Mouse (Mus musculus): ENCODE measurements around the gene Stoml1. TPM values are rescaled to one million over a fixed set of nuclear protein-coding genes. Genes with fewer than 3 reads are reported as not detected.

Stoml1 gene
- total RNA-seq, 4 experiments from 2014 or later, result 19.9 to 32.9 (median 28.3) TPM

- no peak for DNase-seq
Measured at GRCm38 (mm10) chr9:58272855-58273254, 19.9 kb downstream of the Stoml1 start.

- DNase-seq, result no peak
Measured at GRCm38 (mm10) chr9:58274101-58274604, 21.2 kb downstream of the Stoml1 start.

- no peak for DNase-seq
Measured at GRCm38 (mm10) chr9:58274626-58275025, 21.7 kb downstream of the Stoml1 start.

GRCm38 (mm10) chr9:58275115-58275774 lies 22.3 kb downstream of the Stoml1 start:
- peak; percentile 31 for DNase-seq

GRCm38 (mm10) chr9:58275797-58276196 lies 22.8 kb downstream of the Stoml1 start:
- DNase-seq, result no peak

- no peak for DNase-seq
Measured at GRCm38 (mm10) chr9:58276346-58276745, 23.4 kb downstream of the Stoml1 start.

GRCm38 (mm10) chr9:58278313-58278712 lies 25.3 kb downstream of the Stoml1 start:
- DNase-seq, result no peak

GRCm38 (mm10) chr9:58278821-58279723 lies 26.1 kb downstream of the Stoml1 start:
- DNase-seq, result no peak

- DNase-seq, result no peak
Measured at GRCm38 (mm10) chr9:58279780-58280179, 26.8 kb downstream of the Stoml1 start.

- DNase-seq, result peak; percentile 49
Measured at GRCm38 (mm10) chr9:58280259-58281109, 27.5 kb downstream of the Stoml1 start.

- DNase-seq, result no peak
Measured at GRCm38 (mm10) chr9:58281597-58281996, 28.6 kb downstream of the Stoml1 start.

GRCm38 (mm10) chr9:58283431-58283830 lies 30.5 kb downstream of the Stoml1 start:
- no peak for DNase-seq

- DNase-seq, result no peak
Measured at GRCm38 (mm10) chr9:58289090-58289489, 36.1 kb downstream of the Stoml1 start.

GRCm38 (mm10) chr9:58289901-58290300 lies 36.9 kb downstream of the Stoml1 start:
- no peak for DNase-seq

- DNase-seq, result no peak
Measured at GRCm38 (mm10) chr9:58294527-58294926, 41.6 kb downstream of the Stoml1 start.

GRCm38 (mm10) chr9:58295345-58295744 lies 42.4 kb downstream of the Stoml1 start:
- DNase-seq, result no peak

- no peak for DNase-seq
Measured at GRCm38 (mm10) chr9:58295766-58296361, 42.9 kb downstream of the Stoml1 start.

GRCm38 (mm10) chr9:58297065-58297464 lies 44.1 kb downstream of the Stoml1 start:
- DNase-seq, result no peak

- DNase-seq, result no peak
Measured at GRCm38 (mm10) chr9:58297961-58298477, 45.1 kb downstream of the Stoml1 start.

- DNase-seq, result no peak
Measured at GRCm38 (mm10) chr9:58299356-58299799, 46.4 kb downstream of the Stoml1 start.

- DNase-seq, result no peak
Measured at GRCm38 (mm10) chr9:58303115-58303514, 50.2 kb downstream of the Stoml1 start.

Measured in adrenal gland, adult 8-10 months (tissue).